Mouse (Mus musculus) urinary bladder, postnatal 36 days (tissue): ENCODE measurements around the gene Dlgap1.

ENCODE experiments used
- DNase-seq, 2 experiments: peaks; one replicate each; pipeline ENCODE4 v3.0.0; 2022; ENCODE audit warnings: low spot score in 2 of 2, mixed read lengths in 1 of 2

The Dlgap1 gene

DNA sequence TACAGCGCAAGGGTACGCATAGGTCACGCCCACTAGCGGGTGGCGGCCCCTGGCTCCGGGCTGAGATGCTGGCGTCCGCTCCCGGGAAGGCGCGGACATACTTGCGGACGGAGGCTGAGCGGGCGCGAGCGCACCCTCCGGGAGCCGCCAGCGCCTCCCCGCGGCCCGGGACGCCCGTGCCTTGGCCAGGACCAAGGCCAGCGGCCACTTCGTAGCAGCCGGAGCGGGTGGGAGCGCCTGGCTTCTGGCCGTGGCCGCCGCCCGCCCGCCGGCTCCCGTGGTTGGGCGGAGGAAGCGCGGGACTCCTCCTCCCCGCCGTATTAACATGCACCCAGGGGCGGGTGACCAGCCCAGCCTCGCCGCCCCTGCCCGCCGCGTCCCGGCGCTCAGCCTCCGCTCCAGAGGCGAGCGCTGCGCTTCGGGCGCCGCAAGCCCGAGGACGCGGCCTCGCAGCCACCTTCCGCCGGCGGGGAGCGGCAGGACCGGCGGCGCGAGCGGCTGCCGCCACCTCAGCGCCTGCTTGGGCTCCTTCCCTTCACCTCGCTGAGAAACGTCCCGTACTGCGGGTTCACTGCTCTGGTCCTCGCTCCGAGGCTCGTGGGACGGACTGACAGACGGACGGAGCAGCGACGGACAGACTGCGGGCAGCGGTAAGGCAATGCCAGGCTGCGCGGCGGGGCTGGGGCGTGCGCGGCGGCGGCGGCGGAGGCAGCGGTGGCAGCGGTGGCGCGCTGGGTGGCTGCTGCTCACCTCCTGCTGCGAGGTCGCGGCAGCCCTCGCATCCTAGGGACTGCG is at the start of gene Dlgap1:
Gene Dlgap1, plus strand, starts transcription at position 53 of the 795 bp plus-strand sequence.
- DNase-seq, result peak; percentile 19 to 60

- no peak for DNase-seq
Measured at GRCm38 (mm10) chr17:69954936-69955335, 13.9 kb upstream of the Dlgap1 start.

- no peak for DNase-seq
Measured at GRCm38 (mm10) chr17:69969816-69970750, 1.2 kb downstream of the Dlgap1 start.

- DNase-seq, result no peak
Measured at GRCm38 (mm10) chr17:69973081-69973480, 4.2 kb downstream of the Dlgap1 start.

DNA sequence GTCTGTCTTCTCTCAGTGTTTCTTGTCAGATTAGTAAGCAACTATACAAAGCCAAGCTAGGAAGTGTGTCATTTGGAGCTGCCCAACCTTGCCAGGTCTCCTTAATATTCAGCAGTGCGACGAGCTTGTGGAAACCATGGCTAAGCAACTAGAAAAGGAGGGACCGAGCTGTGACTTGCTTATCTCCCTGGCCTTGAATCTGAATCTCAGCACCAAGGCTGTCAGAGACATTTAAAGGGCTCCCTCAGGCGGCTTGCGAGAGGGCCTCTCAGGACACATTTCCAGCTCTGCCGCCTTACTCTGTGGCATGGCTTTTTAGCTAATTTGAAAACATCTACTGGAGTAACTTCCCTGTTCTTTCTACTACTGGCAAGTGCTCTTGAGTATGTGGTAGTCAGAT is 5.1 kb downstream of the Dlgap1 start:
- no peak for DNase-seq

GRCm38 (mm10) chr17:69982236-69982923 is 13.5 kb downstream of the Dlgap1 start:
- DNase-seq, result no peak

GRCm38 (mm10) chr17:69996406-69996805 is 27.5 kb downstream of the Dlgap1 start:
- no peak for DNase-seq

DNA sequence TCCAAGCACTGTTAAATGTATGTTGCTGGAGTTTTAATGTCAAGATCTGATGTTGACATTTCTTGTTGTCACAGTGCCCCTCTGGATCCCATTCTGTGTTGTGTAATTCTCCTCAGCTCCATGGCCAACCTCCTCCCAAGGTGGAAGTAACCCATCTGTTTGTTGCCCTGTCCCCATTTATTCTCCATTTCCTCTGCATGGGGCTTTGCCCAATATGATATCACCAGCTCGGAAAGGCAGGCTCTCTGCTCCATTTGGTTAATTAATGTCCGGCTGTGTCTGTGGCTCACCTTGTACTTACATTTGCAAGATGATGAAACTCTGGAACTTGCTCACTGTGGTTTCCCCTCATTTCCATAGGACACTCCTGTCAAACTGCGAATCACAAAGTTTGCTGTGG is 33.2 kb downstream of the Dlgap1 start:
- DNase-seq, result no peak

GRCm38 (mm10) chr17:70004628-70005027 is 35.8 kb downstream of the Dlgap1 start:
- no peak for DNase-seq

GRCm38 (mm10) chr17:70007607-70008006 is 38.7 kb downstream of the Dlgap1 start:
- no peak for DNase-seq

DNA sequence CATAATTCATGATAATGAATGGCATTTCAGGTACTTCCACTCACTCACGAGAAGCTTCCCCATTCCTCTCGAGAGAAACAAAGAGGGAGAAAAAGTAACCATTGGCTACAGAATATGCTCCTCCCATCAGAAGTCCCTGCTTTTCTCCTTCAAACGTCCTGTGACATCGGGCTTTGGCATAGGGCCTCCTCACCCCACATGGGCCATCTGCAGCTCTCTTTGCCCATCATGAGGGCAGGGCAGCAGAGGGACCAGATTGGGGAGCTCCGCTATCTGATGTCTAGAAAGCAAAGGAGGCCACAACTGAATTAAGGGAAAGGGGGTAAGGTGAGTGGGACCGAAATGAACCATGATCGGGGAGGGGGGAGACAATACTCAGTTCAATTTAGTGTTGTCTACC is 47.6 kb downstream of the Dlgap1 start:
- DNase-seq, result no peak

DNA sequence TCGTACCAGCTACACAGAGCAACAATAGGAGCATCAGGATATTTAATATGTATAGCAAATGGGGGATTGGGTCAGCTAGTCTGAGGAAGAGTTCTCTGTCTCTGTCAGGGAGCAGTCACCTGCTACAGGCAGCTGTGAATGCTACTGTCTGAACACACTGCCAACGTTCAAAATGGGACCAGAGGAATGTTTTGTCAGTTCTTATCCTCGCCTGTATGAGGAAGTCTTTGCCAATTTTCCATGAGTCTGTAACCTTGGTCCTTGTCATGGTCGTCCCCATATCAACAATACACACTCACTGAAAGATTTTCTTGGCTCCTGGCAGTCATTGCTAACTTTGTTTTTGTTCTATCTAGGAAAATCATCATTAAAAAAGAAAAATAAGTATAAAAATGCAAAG is 51.5 kb downstream of the Dlgap1 start:
- no peak for DNase-seq

DNA sequence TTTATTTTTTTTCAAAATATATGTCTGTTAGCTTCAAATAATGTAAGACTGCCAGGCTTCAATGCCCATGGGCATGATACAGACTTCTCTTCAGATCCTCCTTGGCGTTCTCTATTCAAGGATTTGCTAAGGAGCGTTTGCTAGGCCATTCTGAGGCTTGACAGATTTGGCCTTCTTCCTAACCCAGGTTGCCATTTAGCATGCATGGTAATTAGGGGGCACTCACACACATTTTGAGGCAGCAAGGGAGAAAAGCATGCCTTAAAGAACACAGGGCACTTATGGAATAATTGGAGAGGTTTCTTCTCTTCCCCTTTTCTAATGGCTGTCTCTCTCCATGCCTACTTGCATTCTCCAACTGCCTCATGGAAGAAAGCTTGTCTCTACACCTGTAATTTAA is 53.7 kb downstream of the Dlgap1 start:
- DNase-seq, result no peak

DNA sequence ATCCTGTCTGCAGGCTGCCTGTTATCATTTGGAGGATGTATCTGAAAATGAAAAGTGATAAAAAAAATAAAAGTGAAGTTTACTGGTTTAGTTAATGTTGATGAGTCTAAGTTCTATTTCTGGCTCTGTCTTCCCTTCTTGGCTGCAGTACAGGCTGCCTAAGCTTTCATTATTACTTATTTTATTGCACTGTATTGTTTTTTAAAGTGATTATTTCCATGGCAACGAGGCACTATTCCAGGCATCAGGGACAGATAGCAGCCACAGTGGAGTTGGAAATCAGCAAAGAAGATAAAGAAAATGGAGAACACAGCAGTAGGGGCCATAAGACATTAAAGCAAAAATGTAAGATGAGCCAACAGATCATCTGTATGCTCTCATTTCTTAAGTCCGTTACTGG is 66.0 kb downstream of the Dlgap1 start:
- DNase-seq, result no peak

GRCm38 (mm10) chr17:70040751-70041430 is 72.0 kb downstream of the Dlgap1 start:
- DNase-seq, result no peak

- no peak for DNase-seq
Measured at GRCm38 (mm10) chr17:70068281-70068680, 99.4 kb downstream of the Dlgap1 start.

GRCm38 (mm10) chr17:70072066-70072465 is 103.2 kb downstream of the Dlgap1 start:
- DNase-seq, result no peak

DNA sequence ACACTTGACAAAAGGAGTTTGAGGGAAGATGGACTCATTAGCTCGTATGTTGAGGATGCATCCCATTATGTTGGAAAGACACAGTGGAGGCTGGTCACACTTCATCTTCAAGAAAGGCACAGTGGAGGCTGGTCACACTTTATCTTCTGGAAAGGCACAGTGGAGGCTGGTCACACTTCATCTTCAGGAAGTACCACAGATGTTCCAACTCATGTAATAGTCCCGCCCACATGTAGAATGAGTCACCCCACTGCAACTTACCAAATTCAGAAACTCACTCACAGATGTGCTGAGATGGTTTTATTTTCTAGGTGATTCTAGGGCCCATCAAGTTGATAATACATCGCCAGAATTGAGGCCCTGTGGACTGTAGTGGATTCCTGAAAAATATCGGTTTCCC is 119.3 kb downstream of the Dlgap1 start:
- DNase-seq, result no peak

GRCm38 (mm10) chr17:70090737-70091136 is 121.9 kb downstream of the Dlgap1 start:
- no peak for DNase-seq

DNA sequence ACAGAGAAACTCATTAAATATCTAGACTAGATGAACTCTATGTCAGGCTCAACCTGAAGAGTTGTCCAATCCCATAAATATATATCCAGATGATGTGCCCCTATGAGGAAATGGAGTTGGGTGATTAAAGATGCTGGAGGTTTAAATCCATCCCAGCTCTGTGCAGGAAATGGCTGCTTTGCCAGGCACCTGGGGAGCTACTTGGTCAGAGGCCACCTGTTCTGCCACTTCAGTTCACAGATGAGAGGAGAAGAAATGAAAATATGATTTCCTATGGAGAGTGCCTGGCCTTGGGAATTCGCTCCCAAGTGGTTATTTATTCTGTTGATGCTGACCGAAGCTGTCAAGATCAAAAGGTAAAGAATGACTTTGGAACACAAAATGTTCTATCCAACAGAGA is 160.3 kb downstream of the Dlgap1 start:
- no peak for DNase-seq

DNA sequence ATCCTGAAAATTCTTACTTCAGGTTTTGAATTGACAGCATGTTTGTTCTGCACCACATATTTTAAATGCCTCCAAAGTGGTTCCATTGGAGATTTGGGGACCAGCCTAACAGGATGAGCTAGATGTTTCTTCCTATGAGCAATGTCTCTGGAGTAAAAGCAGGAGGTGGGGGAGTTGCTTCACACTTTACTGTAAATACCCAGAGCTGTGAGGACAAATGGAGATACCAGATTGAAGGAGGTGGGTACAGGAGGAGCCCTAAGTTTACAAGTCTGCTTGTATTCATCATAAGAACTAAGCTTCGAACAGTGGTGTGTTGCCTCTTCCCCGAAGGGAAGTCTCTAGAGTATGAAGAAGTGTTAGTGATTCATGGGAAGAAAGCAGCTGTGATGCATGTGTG is 201.0 kb downstream of the Dlgap1 start:
- no peak for DNase-seq
